Mouse (Mus musculus): ENCODE data around the gene Slc34a1.

Gene Slc34a1

GRCm38 (mm10) chr13:55398088-55398487, at the start of gene Slc34a1:
Gene Slc34a1 (plus strand): TSS chr13:55398187.
- no peak for DNase-seq

DNA sequence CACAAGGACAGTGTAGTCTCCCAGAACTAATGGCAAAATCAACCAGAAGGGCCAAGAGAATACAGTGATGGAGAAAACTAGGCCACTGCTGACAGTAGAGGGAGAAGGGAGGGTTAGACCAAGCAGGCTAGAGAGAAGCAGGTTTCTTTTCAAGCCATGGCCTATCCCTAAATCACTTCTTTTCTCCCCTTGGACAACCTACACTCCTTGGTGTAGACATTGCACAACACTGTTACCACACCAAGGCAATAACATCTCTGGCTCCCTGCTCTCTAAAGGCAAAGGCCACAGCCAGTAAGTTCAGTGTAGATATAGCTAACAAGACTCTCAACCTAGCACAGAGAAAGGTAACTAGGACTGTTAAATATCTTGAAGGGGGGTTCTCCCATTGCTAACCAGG, 36.8 kb upstream of the Slc34a1 start:
- no peak for DNase-seq

- peak in 1 of 2 experiments; percentile 47 for DNase-seq
These were observed 36.0 kb upstream of the Slc34a1 start for GRCm38 (mm10) chr13:55361974-55362452.

GRCm38 (mm10) chr13:55362453-55363060, 35.4 kb upstream of the Slc34a1 start, which contains the start of gene Lman2:
Gene Lman2 (minus strand): TSS chr13:55362783.
- peak; percentile 95 to 97 for DNase-seq

GRCm38 (mm10) chr13:55368401-55368800, 29.6 kb upstream of the Slc34a1 start:
- DNase-seq = no peak

DNA sequence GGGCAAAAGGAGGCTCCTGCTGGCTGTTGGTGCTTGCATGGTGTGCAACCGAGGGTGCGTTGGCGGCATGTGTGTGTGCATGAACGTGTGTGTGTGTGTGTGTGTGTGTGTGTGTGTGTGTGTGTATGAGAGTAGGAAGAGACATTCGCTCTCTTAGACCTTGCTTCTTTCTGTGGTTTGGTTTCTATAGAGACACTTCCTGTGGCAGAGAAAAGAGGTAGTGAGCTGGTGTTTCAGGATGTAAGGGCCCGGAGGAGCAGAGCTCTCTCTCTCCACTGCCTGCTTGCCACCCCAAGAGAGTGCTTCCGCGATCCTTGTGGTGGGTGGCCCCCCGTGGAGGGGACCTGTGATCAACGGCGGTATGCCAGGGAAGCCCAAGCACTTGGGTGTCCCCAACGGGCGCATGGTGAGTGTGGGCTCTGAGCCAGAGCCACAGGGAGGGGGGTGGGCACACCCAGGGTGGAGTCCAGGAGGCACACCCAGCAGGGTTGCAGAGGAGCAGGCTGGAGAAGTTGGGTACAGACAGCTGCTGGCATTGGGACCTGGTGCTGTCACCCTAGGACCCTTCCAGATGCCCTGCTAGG, 28.4 kb upstream of the Slc34a1 start, which contains the start of gene Rgs14:
Gene Rgs14, plus strand, starts transcription at position 202 of the 584 bp plus-strand sequence.
- DNase-seq = no peak

- DNase-seq = no peak
These were observed 27.8 kb upstream of the Slc34a1 start for GRCm38 (mm10) chr13:55370234-55370633.

DNA sequence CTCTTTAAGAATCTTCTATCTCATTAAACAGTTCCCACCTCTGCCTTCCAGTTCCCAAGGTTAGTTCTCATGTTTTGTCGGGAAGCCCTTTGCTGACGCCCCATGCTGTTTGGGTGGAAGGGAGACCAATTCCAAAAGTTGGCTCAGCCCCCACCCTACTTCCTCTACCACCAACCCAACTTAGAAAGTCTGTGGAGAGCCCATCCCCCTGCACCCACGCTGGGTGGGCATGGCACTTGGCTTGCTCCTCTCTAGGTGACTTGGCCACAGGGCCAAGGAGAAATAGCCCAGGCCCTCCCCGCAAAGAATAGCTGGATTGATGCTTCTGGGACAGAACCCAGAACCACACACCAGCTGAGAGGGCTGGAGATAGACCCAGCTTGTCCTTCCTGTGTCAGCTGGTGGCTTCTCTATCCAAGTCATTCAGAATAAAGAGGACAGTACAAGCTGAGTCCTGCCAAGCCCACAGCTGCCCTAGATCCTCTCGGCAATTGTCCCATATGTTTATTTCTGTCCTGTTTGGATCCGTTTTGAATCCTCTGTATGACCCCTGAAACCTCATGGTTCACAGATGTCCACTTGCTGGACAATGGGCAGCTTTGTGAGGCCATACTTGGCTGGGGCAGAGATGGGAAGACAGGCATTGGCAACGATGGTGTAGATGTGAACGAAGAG, 26.8 kb upstream of the Slc34a1 start:
- peak; percentile 31 to 34 for DNase-seq

GRCm38 (mm10) chr13:55371740-55372139, 26.2 kb upstream of the Slc34a1 start:
- DNase-seq = no peak

DNA sequence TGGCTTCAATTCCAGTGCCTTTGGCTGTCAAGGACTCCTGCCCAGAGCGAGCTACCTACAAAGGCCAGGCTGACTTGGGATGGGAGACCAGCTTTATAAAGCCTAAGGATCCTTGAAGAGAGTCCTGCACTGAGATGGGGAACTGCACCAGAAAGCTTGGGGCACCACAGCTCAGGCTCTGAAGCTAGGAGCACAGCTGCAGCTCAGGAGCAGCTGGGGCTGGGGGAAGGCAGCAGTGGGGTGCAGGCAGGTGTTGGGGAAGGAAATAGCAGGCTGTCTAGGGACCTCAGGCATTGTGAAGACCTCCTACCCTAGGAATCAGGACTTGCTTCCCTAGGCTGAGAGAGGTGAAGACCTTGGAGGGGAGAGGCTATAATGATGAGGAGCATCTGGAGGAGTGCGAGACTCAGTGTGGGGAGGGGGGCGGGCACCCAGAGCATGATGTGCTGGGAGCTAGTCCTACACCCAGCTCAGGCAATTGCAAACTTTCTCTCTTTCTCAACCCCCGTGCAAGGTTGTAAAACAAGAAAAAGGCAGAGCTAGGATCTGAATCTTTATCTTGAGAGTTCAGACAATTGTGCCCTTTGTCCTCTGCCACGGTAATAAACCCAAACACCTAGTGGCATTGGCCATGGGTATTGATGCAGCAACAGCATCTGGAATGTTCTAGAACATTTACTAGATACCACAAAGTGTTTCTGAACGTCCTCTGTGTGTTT, 23.6 kb upstream of the Slc34a1 start:
- DNase-seq = no peak

DNA sequence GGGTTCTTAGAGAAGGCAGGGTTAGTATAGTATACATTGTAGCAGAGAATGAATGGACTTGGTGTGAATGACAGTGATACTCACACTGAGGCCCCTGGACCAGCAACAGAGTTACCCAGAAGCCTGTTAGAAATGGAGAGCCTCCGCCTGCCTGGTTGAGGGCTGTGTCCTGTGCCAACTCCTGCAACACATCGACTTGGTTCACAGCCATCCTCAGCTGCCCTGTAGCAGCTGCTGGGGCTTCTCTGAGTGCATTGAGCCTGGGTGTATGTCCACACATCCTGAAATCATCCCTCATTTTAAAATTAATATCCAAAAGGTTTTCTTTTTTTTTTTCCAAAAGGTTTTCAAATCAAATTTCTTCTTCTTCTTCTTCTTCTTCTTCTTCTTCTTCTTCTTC, 22.1 kb upstream of the Slc34a1 start:
- peak in 1 of 2 experiments; percentile 30 for DNase-seq

DNA sequence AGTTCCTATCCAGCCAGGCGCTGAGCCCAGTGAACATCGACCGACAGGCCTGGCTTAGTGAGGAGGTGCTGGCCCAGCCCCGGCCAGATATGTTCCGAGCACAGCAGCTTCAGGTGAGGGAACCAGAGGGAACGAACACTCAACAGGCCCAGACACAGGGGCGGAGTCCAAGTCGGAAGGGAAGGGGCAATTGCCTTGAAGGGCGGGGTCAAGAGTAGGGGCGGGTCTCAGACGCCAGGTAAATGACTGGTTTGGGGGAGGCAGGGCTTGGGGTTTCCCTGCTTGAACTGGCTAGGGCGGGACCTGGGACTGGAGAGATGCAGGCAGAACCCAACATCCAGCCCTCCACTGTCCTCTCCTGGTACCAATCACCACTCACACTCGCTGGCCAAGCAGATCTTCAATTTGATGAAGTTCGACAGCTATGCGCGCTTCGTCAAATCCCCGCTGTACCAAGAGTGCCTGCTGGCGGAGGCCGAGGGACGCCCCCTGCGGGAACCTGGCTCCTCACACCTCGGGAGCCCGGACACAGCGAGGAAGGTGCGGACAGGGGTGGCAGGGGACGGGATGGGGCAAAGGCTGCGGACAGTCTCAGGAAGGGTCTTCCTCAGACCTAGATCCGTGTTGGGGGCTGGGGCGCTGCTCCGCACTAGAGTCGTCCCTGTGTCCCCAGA, 18.9 kb upstream of the Slc34a1 start:
- no peak for DNase-seq

- DNase-seq = no peak
These were observed 16.2 kb upstream of the Slc34a1 start for GRCm38 (mm10) chr13:55381790-55382189.

- no peak for DNase-seq
These were observed 7.3 kb upstream of the Slc34a1 start for GRCm38 (mm10) chr13:55390644-55391043.

DNA sequence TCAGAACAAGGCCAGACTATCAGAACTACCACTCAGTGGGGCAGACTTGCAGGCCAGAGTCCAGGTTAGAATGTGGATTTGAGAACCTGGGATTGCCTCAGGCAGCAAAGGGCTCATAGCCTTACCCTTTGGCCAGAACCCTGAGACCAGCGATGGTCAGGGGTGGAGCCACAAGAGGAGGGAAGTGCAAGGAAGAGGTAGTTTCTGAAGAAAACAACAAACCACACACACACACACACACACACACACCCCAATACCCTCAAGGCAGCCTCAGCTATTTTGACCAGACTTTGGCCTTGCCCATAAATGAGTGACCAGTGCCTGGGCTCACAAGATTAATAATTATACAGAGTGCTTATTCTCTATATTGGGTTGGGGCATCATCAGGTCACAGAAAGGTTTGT, 6.4 kb upstream of the Slc34a1 start:
- no peak for DNase-seq

DNA sequence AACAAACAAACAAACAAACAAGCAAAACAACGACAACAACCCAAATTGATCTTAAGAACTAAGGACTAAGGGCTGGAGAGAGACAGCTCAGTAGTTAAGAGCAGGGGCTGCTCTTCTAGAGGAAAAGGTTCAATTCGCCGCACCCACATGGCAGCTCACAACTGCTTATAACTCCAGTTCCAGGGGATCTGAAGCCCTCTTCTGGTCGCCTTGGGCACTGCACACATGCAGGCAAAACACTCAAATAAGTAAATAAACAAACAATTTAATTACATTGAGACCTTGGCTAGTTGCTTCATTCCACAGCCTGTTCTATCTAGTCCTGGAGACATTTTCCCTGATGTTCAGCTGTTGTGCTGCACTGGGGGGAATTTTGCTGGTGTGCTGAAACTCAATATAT, 5.1 kb upstream of the Slc34a1 start:
- DNase-seq = no peak

DNA sequence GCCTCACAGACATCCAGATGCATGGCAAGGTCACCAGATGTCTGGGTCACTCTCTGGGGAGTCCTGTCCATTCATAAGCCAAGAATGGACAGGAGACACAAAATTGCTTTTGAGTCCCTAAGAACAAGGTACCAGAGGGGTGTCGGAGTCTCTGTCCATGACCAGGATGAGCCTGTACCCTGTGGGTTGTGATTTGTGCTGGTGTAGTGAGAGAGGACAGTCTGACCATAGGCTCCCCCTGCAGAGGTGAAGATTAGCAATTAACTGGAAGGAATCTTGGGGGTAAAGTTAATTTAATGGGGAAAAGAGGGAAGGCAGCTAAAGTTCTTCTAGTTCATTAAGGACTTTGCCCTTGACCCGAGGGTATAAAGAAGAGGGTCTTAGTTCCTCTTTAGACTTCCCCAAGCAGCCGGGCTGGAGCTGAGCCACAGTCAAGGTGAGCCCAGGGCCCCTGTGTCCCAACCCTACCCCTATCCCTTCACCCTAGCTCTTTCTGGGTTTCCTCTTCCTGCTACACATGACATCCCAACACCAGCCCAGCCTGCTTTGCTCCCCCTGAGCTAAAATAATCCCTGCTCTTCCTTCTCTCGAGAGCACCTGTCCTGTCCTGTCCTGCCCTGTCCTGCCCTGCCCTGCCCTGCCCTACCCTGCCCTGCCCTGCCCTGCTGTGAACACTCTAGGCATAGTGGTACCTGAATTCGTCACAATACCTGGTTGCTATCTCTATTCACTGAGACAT, 1.5 kb downstream of the Slc34a1 start:
- no peak for DNase-seq

DNA sequence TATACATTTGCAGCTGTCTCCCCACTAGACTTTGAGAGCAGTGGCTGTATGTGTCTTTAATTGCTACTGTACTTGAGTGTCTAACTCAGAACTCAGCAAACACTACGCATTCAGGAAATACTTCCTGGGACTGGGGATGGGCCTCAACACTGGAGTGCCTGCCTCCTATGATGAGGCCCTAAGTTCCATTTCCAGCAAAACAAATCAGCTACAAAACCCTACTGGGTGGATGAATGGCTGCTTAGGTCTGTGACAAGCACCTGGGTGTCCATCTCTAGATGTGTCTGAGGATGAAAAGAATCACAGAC, 2.0 kb downstream of the Slc34a1 start:
- DNase-seq = no peak

DNA sequence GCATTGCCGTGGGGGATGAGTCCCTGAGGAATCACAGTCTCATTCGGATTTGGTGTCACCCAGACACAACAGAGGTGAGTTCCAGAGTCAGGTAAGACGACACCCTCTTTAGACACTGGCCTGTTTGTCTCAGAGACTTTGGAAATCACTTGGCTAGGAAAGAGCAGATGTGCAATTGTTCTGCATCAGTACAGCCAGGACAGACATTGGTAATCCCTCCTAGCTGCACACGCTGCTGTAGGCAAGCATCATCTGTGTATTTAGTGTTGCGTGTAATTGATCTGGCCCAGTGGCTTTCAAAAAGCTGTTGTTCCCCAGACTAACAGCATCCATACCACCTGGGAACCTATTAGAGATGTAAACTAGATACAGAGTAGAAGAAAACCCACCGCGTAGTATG, 5.3 kb downstream of the Slc34a1 start:
- DNase-seq = no peak

- no peak for DNase-seq
These were observed 6.2 kb downstream of the Slc34a1 start for GRCm38 (mm10) chr13:55403935-55404852.

Measured in cerebellum, postnatal 14 days (tissue).